Mouse (Mus musculus) thymus, adult 2 months (tissue): ENCODE data around the gene Dennd1c.

Experiments used
- CTCF ChIP-seq: fragments of 200-500 bp; IDR thresholded peaks from 2 replicates; pipeline ENCODE4 v1.5.1; 2012; ENCODE audit warnings: mild to moderate bottlenecking, control low read depth, low read length, moderate library complexity, borderline replicate concordance; ENCODE audit not compliant: control insufficient read depth, poor library complexity, insufficient read depth; ENCODE audit errors: extremely low read depth
- POLR2A ChIP-seq: fragments of 200-500 bp; IDR thresholded peaks from 2 replicates; pipeline ENCODE4 v1.6.1; 2012; ENCODE audit warnings: mild to moderate bottlenecking, low read length, control low read depth, moderate library complexity; ENCODE audit not compliant: control insufficient read depth, poor library complexity, insufficient read depth; ENCODE audit errors: extremely low read depth

DNA sequence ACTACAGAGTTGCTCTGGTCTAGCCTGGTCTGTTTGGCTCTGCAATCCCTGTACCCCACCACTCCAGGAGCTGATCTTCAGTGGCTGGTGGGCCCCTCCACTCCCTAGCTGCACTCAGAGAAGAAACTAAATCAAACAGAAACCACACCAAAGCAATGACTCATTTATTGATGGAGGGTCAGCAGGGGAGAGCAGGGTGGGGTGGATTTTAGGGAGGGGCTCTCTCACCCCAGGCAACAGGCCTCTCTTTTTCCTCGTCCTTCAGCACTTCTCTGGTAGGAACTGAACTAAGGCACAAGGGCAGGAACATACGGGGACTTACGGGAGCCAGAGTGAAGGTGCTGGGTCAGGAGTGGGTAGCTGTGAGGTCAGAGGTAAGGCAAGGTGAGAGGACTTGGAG, 1.6 kb upstream of the Dennd1c start:
- TF ChIP-seq CTCF (no peak), POLR2A (no peak)
